Mouse (Mus musculus) limb, embryonic 14.5 days (tissue): ENCODE measurements around the gene Abcb10. TPM values are rescaled to one million over a fixed set of nuclear protein-coding genes. Genes with fewer than 3 reads are reported as not detected.
A peak's percentile ranks its signal among the peaks of the same experiment; 100 is the strongest.

Experiments
- ATAC-seq: fragments of 200-750 bp; cut with Nextera tagmentation; 2 replicates; pipeline ENCODE4 v1.8.0; 2017; ENCODE audit warnings: low read depth, moderate number of reproducible peaks, moderate TSS enrichment; ENCODE audit not compliant: low FRiP score
- DNase-seq: peaks from one replicate; pipeline ENCODE4 v3.0.0-alpha.2; 2015; ENCODE audit warnings: low spot score
- H3K27ac ChIP-seq: fragments of 300-500 bp; sonication (generic); replicated peaks from 2 replicates; pipeline ENCODE4 v1.5.1; 2014; ENCODE audit warnings: low read depth, mild to moderate bottlenecking, low read length, moderate library complexity, mixed read lengths
- H3K27me3 ChIP-seq: fragments of 300-500 bp; sonication (generic); 2 replicates; pipeline ENCODE4 v1.6.1; 2014; ENCODE audit warnings: low read length, mixed read lengths; ENCODE audit not compliant: control insufficient read depth, insufficient read depth
- H3K36me3 ChIP-seq: fragments of 300-500 bp; sonication (generic); 2 replicates; pipeline ENCODE4 v1.6.1; 2014; ENCODE audit warnings: mild to moderate bottlenecking, low read length, moderate library complexity, mixed read lengths; ENCODE audit not compliant: control insufficient read depth, insufficient read depth
- H3K4me1 ChIP-seq: fragments of 300-500 bp; sonication (generic); 2 replicates; pipeline ENCODE4 v1.6.1; 2014; ENCODE audit warnings: antibody characterized with exemption, low read length, mixed read lengths; ENCODE audit not compliant: control insufficient read depth, insufficient read depth
- H3K4me2 ChIP-seq: fragments of 300-500 bp; sonication (generic); replicated peaks from 2 replicates; pipeline ENCODE4 v1.6.1; 2014; ENCODE audit warnings: low read depth, mild to moderate bottlenecking, low read length, moderate library complexity; ENCODE audit not compliant: severe bottlenecking
- H3K4me3 ChIP-seq: fragments of 300-500 bp; sonication (generic); replicated peaks from 2 replicates; pipeline ENCODE4 v1.5.1; 2014; ENCODE audit warnings: low read length
- H3K9ac ChIP-seq: fragments of 300-500 bp; sonication (generic); 2 replicates; pipeline ENCODE4 v1.6.1; 2014; ENCODE audit warnings: mild to moderate bottlenecking, low read depth, low read length, moderate library complexity; ENCODE audit not compliant: severe bottlenecking
- H3K9me3 ChIP-seq: fragments of 300-500 bp; sonication (generic); 2 replicates; pipeline ENCODE4 v1.6.1; 2016; ENCODE audit warnings: low read length; ENCODE audit not compliant: control insufficient read depth
- POLR2A ChIP-seq: fragments of 200-500 bp; IDR thresholded peaks from 2 replicates; pipeline ENCODE4 v1.8.0; 2012; ENCODE audit warnings: inconsistent platforms, mild to moderate bottlenecking, moderate library complexity, borderline replicate concordance; ENCODE audit not compliant: insufficient read depth, insufficient read length; ENCODE audit errors: extremely low read depth
- WGBS: fragments of 180-500 bp; shearing (Covaris S2); extraction: QIAGEN DNeasy Blood & Tissue Kit; methylation state at CpG from one replicate; pipeline ENCODE4 v1.1.7; 2014; 5-methylcytosine and 5-hydroxymethylcytosine counted together
- polyA plus RNA-seq, 2 experiments: library from polyadenylated mRNA; depleted of rRNA in 1 of 2; stranded (reverse) in 1 of 2; unstranded in 1 of 2; fragments of >200 nt; fragmentation: Nextera tagmentation in 1 of 2; extraction: Ambion mirVana in 1 of 2; gene quantifications; 2 replicates each; pipeline versions ENCODE4 v1.2.1 to v1.2.3; 2012 to 2014

Gene Abcb10
- polyA plus RNA-seq, 2 experiments: 14.0 to 19.2 TPM

GRCm38 (mm10) chr8:123948942-123949685, 33.8 kb downstream of the Abcb10 start, which contains the start of gene Nup133:
Gene Nup133 (minus strand): TSS chr8:123949265.
- H3K36me3 ChIP-seq: peaks cover 34% of the 10 kb centered on the region
- 0 out of 2 replicates have a peak, but pooled peaks have one; percentile 29 for TF ChIP-seq POLR2A
- WGBS: under 1% methylated on average over 70 of the region's 77 CpGs
- ATAC-seq (peak; percentile 87), DNase-seq (peak; percentile 98)
- H3K9ac ChIP-seq: peak within 1 kb of the TSS; percentile 76
- no peaks in the 10 kb centered on the region for H3K9me3 ChIP-seq
- H3K4me1 ChIP-seq: peaks cover 6% of the 10 kb centered on the region
- H3K4me2 ChIP-seq: peak within 1 kb of the TSS; percentile 87
- peak within 1 kb of the TSS; percentile 94 for H3K4me3 ChIP-seq
- H3K27ac ChIP-seq: peak within 1 kb of the TSS; percentile 81
- no peaks in the 10 kb centered on the region for H3K27me3 ChIP-seq

GRCm38 (mm10) chr8:123929026-123929425, 53.9 kb downstream of the Abcb10 start:
- no peak for DNase-seq
- Histone ChIP-seq H3K9me3 (no peaks in the 10 kb centered on the region), H3K27me3 (no peaks in the 10 kb centered on the region), H3K9ac (no peak overlapping the region), H3K27ac (no peak overlapping the region), H3K4me1 (no peaks in the 10 kb centered on the region), H3K36me3 (peaks cover 71% of the 10 kb centered on the region), H3K4me3 (no peak overlapping the region), H3K4me2 (no peak overlapping the region)
- ATAC-seq: no peak
- TF ChIP-seq POLR2A: no peak
- 89% methylated on average over 7 of the region's 7 CpGs for WGBS

GRCm38 (mm10) chr8:123925671-123926070, 57.3 kb downstream of the Abcb10 start:
- Histone ChIP-seq H3K4me1 (no peaks in the 10 kb centered on the region), H3K9ac (no peak overlapping the region), H3K36me3 (peaks cover 84% of the 10 kb centered on the region), H3K4me3 (no peak overlapping the region), H3K27me3 (no peaks in the 10 kb centered on the region), H3K27ac (no peak overlapping the region), H3K9me3 (no peaks in the 10 kb centered on the region), H3K4me2 (no peak overlapping the region)
- ATAC-seq (no peak), DNase-seq (no peak)
- no peak for TF ChIP-seq POLR2A
- WGBS: 93% methylated on average over 3 of the region's 3 CpGs

- DNase-seq (peak; percentile 83), ATAC-seq (peak; percentile 76)
- no peak for TF ChIP-seq POLR2A
- Histone ChIP-seq H3K9me3 (no peaks in the 10 kb centered on the region), H3K4me1 (no peaks in the 10 kb centered on the region), H3K9ac (no peak overlapping the region), H3K27ac (no peak overlapping the region), H3K36me3 (peaks cover 83% of the 10 kb centered on the region), H3K4me3 (no peak overlapping the region), H3K4me2 (no peak overlapping the region), H3K27me3 (no peaks in the 10 kb centered on the region)
- WGBS: 20% methylated on average over 2 of the region's 2 CpGs
These were observed 58.2 kb downstream of the Abcb10 start for GRCm38 (mm10) chr8:123924719-123925118.

GRCm38 (mm10) chr8:123914635-123915034, 68.3 kb downstream of the Abcb10 start:
- Histone ChIP-seq H3K9me3 (no peaks in the 10 kb centered on the region), H3K4me1 (no peaks in the 10 kb centered on the region), H3K9ac (no peak overlapping the region), H3K27ac (no peak overlapping the region), H3K36me3 (peaks cover 92% of the 10 kb centered on the region), H3K4me3 (no peak overlapping the region), H3K27me3 (no peaks in the 10 kb centered on the region), H3K4me2 (no peak overlapping the region)
- WGBS: 96% methylated on average over 3 of the region's 3 CpGs
- ATAC-seq (no peak), DNase-seq (no peak)
- no peak for TF ChIP-seq POLR2A
